Mouse (Mus musculus): Measurements from ENCODE around the gene Rhbdf1.

Gene Rhbdf1

DNA sequence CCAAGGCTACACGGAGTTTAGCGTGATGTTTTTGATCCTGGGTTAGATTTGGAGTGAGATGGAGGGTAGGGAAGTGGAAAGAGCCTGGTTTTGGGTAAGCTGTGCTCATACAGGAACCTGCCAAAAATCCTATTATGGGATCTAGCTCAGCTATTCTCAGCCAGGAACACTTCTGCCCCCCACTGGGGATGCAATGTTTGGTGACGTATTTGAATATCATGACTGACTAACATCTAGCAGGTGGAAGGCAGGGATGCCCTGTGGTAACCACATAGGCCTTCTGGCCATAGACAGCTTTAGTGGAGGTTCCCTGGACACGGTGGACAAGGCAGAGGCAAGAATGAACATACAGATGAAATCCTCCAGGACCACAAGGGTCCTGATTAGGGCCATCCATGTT is 8.1 kb upstream of the Rhbdf1 start:
- no peak for TF ChIP-seq GATA4 (IDR thresholded peaks at IDR 0.05; ENCODE audit: insufficient replicate concordance, low read length)

DNA sequence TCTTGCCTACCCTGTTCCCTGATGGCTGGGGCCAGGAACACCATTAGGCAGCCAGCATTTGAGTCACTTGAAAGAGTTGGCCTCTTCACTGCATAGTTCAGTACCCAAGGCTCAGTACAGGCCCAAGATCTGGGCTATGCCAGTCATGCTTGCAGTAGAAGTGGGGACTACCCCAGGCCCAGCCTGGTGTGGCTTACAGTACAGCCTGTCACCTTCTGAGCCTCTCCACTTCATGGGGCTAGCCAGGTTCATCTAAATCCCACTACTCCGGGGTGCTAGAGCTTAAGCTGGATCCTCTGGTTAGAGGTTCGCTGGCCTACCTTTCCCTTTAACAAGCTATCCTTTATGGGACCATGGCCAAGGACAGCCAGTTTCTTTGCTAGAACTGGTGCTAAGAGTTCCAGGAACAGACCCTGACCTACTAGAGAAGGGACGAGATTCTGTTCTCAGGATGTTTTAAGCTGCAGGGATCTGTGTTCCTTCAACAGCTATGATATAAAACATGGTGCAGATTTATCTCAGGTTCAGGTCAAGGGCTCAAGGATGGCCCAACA is 6.3 kb upstream of the Rhbdf1 start:
- TF ChIP-seq GATA4 (IDR thresholded peaks at IDR 0.05; ENCODE audit: insufficient replicate concordance, low read length) = no peak

DNA sequence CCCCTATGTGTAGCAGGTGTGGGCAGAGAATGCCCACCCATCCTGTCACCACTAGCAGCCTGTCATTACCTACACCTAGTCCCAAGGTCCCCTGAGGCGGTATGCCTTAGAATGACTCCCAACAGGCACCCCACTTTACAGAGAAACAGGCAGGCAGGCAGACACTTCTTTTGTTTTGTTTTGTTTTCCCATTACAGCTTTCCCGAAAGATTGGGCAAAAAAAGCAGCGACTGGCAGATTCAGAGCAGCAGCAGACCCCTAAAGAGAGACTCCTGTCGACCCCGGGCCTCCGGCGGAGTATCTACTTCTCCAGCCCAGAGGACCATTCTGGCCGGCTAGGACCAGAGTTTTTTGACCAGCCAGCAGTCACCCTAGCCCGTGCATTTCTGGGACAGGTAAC is 5.5 kb upstream of the Rhbdf1 start:
- no peak for TF ChIP-seq GATA4 (IDR thresholded peaks at IDR 0.05; ENCODE audit: insufficient replicate concordance, low read length)

DNA sequence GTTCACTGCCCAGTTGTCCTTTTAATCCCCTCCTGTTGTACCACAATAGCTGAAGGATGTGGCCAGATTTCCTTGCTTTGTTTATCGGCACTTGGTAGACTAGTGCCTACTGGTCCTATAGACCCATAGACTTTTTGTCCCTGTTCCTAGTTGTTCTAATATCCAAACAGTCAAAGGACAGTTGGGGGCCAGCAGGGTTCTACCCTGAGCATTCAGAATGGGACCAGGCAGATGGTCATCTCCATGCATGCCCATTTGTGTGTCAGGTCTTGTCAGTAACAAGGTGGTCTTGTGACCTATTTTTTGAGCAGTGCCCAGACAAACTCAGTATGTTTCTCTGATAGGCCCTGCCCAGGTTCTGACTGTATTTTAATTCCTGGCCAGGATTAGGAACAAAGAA is 4.9 kb upstream of the Rhbdf1 start:
- no peak for TF ChIP-seq GATA4 (IDR thresholded peaks at IDR 0.05; ENCODE audit: insufficient replicate concordance, low read length)

DNA sequence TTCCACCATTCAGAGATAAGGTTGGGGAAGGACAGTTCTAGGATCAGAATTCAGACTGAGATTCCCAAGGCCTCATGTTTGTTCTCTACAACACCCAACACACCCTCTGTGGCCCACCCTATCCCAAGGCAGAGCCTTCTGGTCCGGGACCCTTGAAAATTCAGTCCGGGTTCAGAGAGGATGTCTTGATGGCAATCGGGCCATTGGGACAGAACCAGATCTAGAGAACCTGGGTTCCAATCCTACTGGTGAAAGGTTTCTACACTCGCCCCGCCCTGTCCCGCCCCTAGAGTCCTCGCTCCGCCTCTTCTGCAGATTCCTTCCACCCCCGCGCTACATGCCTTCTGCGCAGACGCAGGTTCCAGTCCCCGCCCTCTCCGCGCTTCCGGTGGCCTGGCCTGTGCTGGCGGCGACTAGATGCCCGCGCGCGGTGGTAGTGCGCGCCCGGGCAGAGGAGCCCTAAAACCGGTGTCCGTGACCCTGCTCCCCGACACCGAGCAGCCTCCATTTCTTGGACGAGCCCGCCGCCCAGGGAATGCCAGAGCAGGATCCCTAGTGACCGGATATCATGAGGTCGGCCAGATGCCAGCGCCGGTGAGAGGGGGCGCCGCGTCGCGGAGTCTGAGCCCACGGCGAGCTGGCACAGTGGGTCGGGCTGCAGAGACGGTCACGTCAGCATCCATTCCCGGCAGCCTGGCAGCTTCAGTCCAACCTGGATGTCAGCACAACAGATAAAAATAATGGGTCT is 4.2 kb upstream of the Rhbdf1 start, which contains the start of gene Mpg:
TSS of gene Mpg (plus strand) at position 382 of the 748 bp plus-strand sequence.
- TF ChIP-seq GATA4 (IDR thresholded peaks at IDR 0.05; ENCODE audit: insufficient replicate concordance, low read length) = no peak; the same call in 1 of the 2 replicates

DNA sequence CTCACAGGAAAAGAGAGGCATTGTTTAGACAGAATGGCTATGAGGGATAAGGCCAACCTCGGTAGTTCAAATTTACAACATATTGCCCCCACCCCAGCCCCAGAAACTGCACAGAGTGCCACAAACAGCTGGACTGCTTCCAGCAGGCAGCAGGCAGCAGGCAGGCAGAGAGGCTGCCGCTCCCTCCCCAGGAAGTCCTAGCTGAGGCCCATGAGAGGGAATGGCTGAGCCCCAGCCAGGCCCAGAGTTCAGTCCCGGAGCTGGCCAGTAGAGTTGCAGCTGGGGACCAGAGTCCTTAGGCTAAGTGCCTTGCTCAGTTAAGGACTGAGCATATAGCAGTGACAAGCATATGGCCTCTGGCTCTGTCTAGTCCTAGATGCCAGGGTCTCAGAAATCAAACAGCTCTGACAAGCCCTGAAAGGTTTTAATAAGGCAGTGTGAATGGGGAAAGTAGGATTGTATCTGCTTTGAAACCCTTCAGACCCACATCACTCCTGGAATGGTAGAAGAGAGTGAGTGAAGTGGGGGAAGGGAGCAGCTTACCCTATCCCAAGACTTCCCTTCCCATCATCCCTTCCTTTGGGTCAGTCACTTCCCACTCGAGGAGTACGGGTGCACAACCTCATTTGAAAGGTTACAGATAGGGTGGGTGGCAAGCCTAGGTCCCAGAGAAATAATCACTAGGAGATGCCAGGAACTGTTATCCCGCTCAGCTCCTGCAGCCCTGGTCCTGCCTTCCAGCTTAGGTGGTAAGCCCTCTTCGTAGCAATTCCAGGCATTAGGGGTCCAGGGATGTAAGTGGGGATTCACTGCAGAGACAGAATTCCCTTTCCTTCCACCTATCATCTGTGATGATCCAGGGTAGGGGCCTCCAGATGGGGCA is 3.4 kb upstream of the Rhbdf1 start:
- TF ChIP-seq GATA4 (IDR thresholded peaks at IDR 0.05; ENCODE audit: insufficient replicate concordance, low read length) = no peak

DNA sequence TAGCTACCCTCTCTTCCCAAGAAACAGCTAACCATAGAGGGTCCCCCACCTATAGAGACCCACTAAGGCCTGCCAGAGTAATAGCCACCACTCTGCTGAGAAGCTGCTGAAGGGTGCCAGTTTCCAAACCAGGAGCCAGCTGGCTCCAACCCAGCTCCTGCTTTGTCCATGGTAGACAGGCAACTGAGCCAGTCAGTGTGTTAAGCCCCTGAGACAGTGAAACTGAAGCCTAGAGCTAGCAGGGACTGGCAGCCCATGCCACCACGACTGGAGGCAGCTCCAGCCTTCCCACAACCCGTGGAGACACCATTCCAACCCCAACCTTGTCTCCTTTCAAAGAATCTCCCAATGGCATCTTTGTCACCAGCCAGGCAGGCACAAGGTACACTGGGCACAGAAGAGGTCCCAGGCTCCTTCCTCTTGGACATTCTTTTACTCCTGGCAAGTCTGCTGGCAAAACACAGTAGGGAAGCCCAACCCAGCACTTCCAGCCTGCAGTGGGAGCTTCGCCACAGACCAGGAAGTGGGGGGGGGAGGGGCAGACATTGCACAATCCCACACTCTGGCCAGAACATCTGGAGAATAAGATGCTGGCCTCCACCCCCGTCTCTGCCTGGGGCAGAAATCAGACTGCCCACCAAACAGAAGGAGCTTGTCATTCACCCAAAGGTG is 2.5 kb upstream of the Rhbdf1 start:
- TF ChIP-seq GATA4 (IDR thresholded peaks at IDR 0.05; ENCODE audit: insufficient replicate concordance, low read length) = no peak

DNA sequence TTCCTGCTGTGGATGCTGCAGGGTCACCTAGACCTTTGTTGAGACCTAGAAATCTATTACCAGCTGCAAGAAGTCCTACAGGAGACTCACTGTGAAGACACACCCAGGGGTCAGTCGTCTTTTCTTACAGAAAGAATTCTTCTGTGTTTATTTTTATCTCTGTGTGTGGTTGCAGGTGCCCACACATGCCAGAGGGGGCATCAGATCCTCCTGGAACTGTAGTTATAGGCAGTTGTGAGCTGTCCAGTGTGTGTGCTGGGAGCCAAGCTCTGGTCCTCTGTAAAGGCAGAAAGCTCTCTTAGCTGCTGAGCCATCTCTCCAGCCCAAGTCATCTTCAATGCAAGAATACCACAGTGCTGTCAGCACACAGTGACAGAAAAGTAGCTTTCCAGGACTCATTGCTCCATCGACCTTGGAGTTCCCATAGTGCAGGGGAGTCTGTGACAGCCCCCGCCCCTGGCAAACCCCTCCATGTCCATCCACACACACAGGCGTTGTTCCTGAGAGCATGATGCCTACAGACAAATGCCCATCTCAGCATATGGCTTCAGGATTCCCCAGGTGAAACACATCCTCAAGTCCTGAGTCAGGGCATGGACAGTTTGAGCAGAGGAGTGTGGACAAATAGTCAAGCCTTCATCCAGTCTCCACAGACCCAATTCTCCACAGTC is 1.3 kb upstream of the Rhbdf1 start:
- no peak for TF ChIP-seq GATA4 (IDR thresholded peaks at IDR 0.05; ENCODE audit: insufficient replicate concordance, low read length)

DNA sequence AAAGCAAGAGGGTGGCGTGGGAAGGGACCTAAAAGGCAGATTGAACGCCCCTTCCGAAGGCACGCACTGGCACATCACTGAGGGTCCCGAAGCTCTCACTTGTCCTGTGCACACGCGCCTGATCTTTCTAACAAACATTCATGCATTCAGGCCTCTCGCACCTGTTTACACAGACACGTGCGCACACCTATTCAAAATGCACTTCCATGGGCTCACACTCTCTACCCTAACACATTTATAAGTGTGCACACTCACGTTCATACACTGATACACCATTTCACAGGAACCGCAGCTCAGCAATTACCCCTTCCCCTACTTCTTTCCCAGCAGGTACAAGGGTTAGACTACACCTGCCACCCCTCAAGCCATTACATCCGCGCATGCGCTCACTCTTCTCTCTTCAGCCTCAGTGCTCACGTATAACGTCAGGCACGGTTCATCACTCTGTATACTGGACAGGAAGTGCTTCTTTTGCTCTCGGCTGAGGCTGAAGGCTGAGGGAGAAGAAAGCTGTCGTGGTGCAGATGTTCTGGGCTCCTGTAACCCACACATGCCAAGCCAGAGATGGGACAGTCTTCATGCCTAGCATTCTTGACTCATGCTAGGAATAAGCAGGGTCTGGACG is 582 bp upstream of the Rhbdf1 start:
- TF ChIP-seq GATA4 (IDR thresholded peaks at IDR 0.05; ENCODE audit: insufficient replicate concordance, low read length) = no peak

GRCm38 (mm10) chr11:32221225-32221950 is 712 bp downstream of the Rhbdf1 start:
- no peak; the same call in 1 of the 2 replicates for TF ChIP-seq GATA4 (IDR thresholded peaks at IDR 0.05; ENCODE audit: insufficient replicate concordance, low read length)

DNA sequence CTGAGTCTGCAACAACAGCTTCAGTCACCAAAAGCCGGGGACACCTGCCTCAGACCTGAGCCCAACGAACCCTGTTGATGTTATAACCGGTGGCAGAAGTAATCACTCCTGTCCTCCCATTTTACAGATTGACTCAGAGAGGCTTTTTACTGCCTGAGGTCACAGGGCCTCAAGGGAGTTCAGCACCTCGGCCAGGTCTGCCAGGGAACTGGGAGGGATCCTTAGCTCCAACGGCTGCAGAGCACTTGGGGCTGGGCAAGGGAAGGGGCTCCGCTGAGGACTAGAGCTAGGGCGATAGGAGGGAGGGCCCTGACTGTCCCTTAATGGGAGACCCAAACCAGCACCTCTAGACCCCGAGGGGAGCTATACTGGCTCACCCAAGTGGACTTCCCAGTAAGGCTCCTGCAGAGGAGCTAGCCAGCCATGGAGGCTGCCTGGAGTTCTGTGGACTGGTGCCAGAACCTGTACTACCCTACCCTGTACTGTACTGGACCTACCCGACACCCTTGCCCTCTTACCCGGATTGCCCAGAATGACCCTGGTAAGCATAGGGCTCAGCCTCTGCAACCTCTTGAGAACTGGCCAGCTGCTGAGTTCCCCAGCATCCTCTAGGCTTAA is 1.4 kb downstream of the Rhbdf1 start:
- TF ChIP-seq GATA4 (IDR thresholded peaks at IDR 0.05; ENCODE audit: insufficient replicate concordance, low read length) = no peak

DNA sequence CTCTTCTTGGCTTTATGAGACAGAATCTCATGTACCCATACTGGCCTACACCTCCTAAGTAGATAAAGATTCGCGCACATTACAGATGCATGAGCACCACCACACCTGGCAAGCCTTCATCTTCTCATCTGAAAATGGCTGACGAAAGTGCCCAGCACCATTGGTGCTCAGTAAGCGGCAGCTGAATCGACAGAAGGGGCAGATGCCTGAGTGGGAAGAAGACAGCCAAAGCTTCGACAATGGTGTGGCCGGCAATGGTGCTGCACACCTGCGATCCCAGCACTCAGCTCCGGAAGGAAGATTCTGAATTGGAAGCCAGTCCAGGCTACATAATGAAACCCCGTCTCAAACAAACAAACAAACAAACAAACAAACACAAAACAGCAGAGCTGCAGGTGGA is 2.8 kb downstream of the Rhbdf1 start:
- no peak for TF ChIP-seq GATA4 (IDR thresholded peaks at IDR 0.05; ENCODE audit: insufficient replicate concordance, low read length)

DNA sequence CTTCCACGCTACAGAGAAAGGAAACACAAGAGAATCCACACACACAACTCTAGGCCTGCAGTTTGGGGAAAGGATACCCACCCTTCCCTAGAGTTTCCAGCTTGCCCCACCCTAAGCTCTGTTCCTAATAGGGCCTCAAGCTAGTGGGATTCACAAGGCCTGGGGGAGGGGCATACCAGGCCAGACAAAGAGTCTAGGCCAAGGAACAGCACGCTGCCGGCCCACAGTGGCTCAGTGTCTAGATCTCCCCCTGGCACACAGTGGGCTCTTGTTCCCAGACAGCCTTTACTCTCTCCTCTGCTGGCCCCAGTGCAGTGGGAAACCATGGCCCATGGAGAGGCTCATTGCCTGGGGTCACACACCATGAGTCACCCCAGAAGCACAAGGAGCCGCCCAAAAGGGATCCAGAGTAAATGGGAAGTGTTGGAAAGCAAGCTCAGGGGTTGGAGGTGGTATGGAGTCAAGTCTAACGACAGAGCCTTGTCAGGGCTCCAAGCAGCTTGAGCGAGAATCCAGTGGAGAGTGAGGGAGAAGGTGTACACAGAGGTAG is 3.5 kb downstream of the Rhbdf1 start:
- TF ChIP-seq GATA4 (IDR thresholded peaks at IDR 0.05; ENCODE audit: insufficient replicate concordance, low read length) = no peak
